Mouse (Mus musculus) testis, adult 2 months (tissue): ENCODE measurements at regions not wholly inside any gene's neighbourhood (a gene's known extent, or its start where the extent isn't known, plus 50 kb on each side); places are given as distances from the start of the nearest gene placed in this dataset.

Experiments
- CTCF ChIP-seq: fragments of 200-500 bp; IDR thresholded peaks from 2 replicates; pipeline ENCODE4 v1.5.1; 2012; ENCODE audit warnings: low read depth, mild to moderate bottlenecking, inconsistent platforms, low read length, moderate library complexity; ENCODE audit not compliant: control insufficient read depth, insufficient read depth, insufficient replicate concordance
- POLR2A ChIP-seq: fragments of 200-500 bp; IDR thresholded peaks from 2 replicates; pipeline ENCODE4 v1.6.1; 2012; ENCODE audit warnings: low read depth, mild to moderate bottlenecking, inconsistent platforms, low read length, moderate library complexity; ENCODE audit not compliant: control insufficient read depth

DNA sequence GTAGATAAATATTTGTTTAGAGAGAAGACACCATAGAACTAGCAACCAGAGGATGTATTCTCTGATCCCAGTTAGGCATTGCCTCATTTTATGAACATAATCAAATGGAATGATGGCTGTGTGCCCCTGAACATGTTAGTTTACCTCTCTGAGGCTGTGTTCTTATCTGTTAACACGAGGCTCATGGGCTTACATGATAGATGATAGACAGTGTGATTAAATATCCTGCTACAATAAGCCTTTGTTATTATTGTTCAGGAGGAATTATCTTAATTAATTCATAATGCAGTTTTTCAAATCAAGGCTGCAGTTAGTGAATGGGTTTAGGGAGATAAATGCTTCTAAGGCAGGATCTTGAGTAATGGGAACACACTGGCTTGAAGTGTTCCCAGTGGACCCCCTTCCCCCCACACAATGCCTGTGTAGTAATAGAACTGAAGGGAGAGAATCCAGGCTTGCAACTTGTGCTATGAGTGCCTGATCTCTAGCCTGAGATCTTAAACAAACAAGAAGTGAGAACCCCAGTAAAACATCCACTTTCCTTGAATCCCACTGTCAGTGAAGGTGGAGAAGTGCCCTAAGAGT, 54.6 kb upstream of the Magi3 start:
- TF ChIP-seq POLR2A (no peak), CTCF (no peak)
